Mouse (Mus musculus): ENCODE measurements at regions not wholly inside any gene's neighbourhood (a gene's known extent, or its start where the extent isn't known, plus 50 kb on each side); places are given as distances from the start of the nearest gene placed in this dataset.
"Not testable (repeated sequence)": the region's sequence is repeated elsewhere in the genome, so short reads cannot be mapped to it uniquely, and the experiment has no call there.

GRCm38 (mm10) chrX:50625336-50625735 lies 197.0 kb upstream of the Olfr1324 start:
- H3K27me3 ChIP-seq (ENCODE audit: control insufficient read depth, insufficient read depth, low read length) = no peaks in the 10 kb centered on the region
- no peak overlapping the region for H3K27ac ChIP-seq (ENCODE audit: low read depth, low read length)
- H3K9ac ChIP-seq (ENCODE audit: low read length) = no peak overlapping the region
- ATAC-seq (replicated peaks; ENCODE audit: low FRiP score) (no peak), DNase-seq (ENCODE audit: low spot score) (no peak)
- H3K4me1 ChIP-seq (replicated peaks; ENCODE audit: control insufficient read depth, insufficient read depth, low read length) = no peaks in the 10 kb centered on the region
- no peak overlapping the region for H3K4me2 ChIP-seq (ENCODE audit: low read depth, low read length, severe bottlenecking)
- no peak overlapping the region for H3K4me3 ChIP-seq (ENCODE audit: low read depth, low read length)
- WGBS = 91% methylated on average over 6 of the region's 6 CpGs
- no peaks in the 10 kb centered on the region for H3K9me3 ChIP-seq (ENCODE audit: control insufficient read depth, low read length)
- no peaks in the 10 kb centered on the region for H3K36me3 ChIP-seq (ENCODE audit: control insufficient read depth, insufficient read depth, low read length)

- H3K4me2 ChIP-seq (ENCODE audit: low read depth, low read length, severe bottlenecking) = no peak overlapping the region
- WGBS = 66% methylated on average over 19 of the region's 19 CpGs
- H3K4me1 ChIP-seq (replicated peaks; ENCODE audit: control insufficient read depth, insufficient read depth, low read length) = no peaks in the 10 kb centered on the region
- H3K4me3 ChIP-seq (ENCODE audit: low read depth, low read length) = peak overlapping the region; percentile 11; the same call in 1 of the 2 replicates
- H3K9ac ChIP-seq (ENCODE audit: low read length) = no peak overlapping the region
- H3K27me3 ChIP-seq (ENCODE audit: control insufficient read depth, insufficient read depth, low read length) = no peaks in the 10 kb centered on the region
- H3K9me3 ChIP-seq (ENCODE audit: control insufficient read depth, low read length) = no peaks in the 10 kb centered on the region
- DNase-seq (ENCODE audit: low spot score) (peak; percentile 65), ATAC-seq (replicated peaks; ENCODE audit: low FRiP score) (no peak)
- H3K27ac ChIP-seq (ENCODE audit: low read depth, low read length) = no peak overlapping the region
- no peaks in the 10 kb centered on the region for H3K36me3 ChIP-seq (ENCODE audit: control insufficient read depth, insufficient read depth, low read length)
Measured at GRCm38 (mm10) chrX:50622984-50623455, 194.7 kb upstream of the Olfr1324 start.

GRCm38 (mm10) chrX:50620909-50621308 lies 192.6 kb upstream of the Olfr1324 start:
- Histone ChIP-seq H3K4me3 (ENCODE audit: low read depth, low read length) (no peak overlapping the region), H3K4me2 (ENCODE audit: low read depth, low read length, severe bottlenecking) (no peak overlapping the region), H3K9me3 (ENCODE audit: control insufficient read depth, low read length) (no peaks in the 10 kb centered on the region), H3K27me3 (ENCODE audit: control insufficient read depth, insufficient read depth, low read length) (no peaks in the 10 kb centered on the region), H3K36me3 (ENCODE audit: control insufficient read depth, insufficient read depth, low read length) (no peaks in the 10 kb centered on the region), H3K27ac (ENCODE audit: low read depth, low read length) (no peak overlapping the region), H3K9ac (ENCODE audit: low read length) (no peak overlapping the region), H3K4me1 (replicated peaks; ENCODE audit: control insufficient read depth, insufficient read depth, low read length) (no peaks in the 10 kb centered on the region)
- DNase-seq (ENCODE audit: low spot score) (no peak), ATAC-seq (replicated peaks; ENCODE audit: low FRiP score) (no peak)
- 74% methylated on average over 8 of the region's 8 CpGs for WGBS

- no peak overlapping the region for H3K4me2 ChIP-seq (ENCODE audit: low read depth, low read length, severe bottlenecking)
- H3K27ac ChIP-seq (ENCODE audit: low read depth, low read length) = no peak overlapping the region
- no peak overlapping the region for H3K9ac ChIP-seq (ENCODE audit: low read length)
- no peaks in the 10 kb centered on the region for H3K36me3 ChIP-seq (ENCODE audit: control insufficient read depth, insufficient read depth, low read length)
- no peaks in the 10 kb centered on the region for H3K9me3 ChIP-seq (ENCODE audit: control insufficient read depth, low read length)
- H3K4me1 ChIP-seq (replicated peaks; ENCODE audit: control insufficient read depth, insufficient read depth, low read length) = no peaks in the 10 kb centered on the region
- H3K27me3 ChIP-seq (ENCODE audit: control insufficient read depth, insufficient read depth, low read length) = no peaks in the 10 kb centered on the region
- ATAC-seq (replicated peaks; ENCODE audit: low FRiP score) (no peak; the same call in 1 of the 2 replicates), DNase-seq (ENCODE audit: low spot score) (peak; percentile 74)
- H3K4me3 ChIP-seq (ENCODE audit: low read depth, low read length) = no peak overlapping the region
- 59% methylated on average over 9 of the region's 9 CpGs for WGBS
Measured at GRCm38 (mm10) chrX:50619919-50620318, 191.6 kb upstream of the Olfr1324 start.

GRCm38 (mm10) chrX:50618936-50619335 lies 190.6 kb upstream of the Olfr1324 start:
- no peaks in the 10 kb centered on the region for H3K4me1 ChIP-seq (replicated peaks; ENCODE audit: control insufficient read depth, insufficient read depth, low read length)
- ATAC-seq (replicated peaks; ENCODE audit: low FRiP score) (no peak), DNase-seq (ENCODE audit: low spot score) (no peak)
- H3K36me3 ChIP-seq (ENCODE audit: control insufficient read depth, insufficient read depth, low read length) = no peaks in the 10 kb centered on the region
- 88% methylated on average over 4 of the region's 4 CpGs for WGBS
- H3K4me3 ChIP-seq (ENCODE audit: low read depth, low read length) = no peak overlapping the region
- no peaks in the 10 kb centered on the region for H3K9me3 ChIP-seq (ENCODE audit: control insufficient read depth, low read length)
- no peaks in the 10 kb centered on the region for H3K27me3 ChIP-seq (ENCODE audit: control insufficient read depth, insufficient read depth, low read length)
- no peak overlapping the region for H3K9ac ChIP-seq (ENCODE audit: low read length)
- no peak overlapping the region for H3K27ac ChIP-seq (ENCODE audit: low read depth, low read length)
- H3K4me2 ChIP-seq (ENCODE audit: low read depth, low read length, severe bottlenecking) = no peak overlapping the region

- WGBS = 68% methylated on average over 8 of the region's 8 CpGs
Measured at GRCm38 (mm10) chrX:50616920-50617319, 188.6 kb upstream of the Olfr1324 start.

GRCm38 (mm10) chrX:50614874-50615273 lies 186.6 kb upstream of the Olfr1324 start:
- H3K4me1 ChIP-seq (replicated peaks; ENCODE audit: control insufficient read depth, insufficient read depth, low read length); ATAC-seq (replicated peaks; ENCODE audit: low FRiP score); H3K27ac ChIP-seq (ENCODE audit: low read depth, low read length); H3K4me3 ChIP-seq (ENCODE audit: low read depth, low read length); H3K36me3 ChIP-seq (ENCODE audit: control insufficient read depth, insufficient read depth, low read length); H3K27me3 ChIP-seq (ENCODE audit: control insufficient read depth, insufficient read depth, low read length); H3K9me3 ChIP-seq (ENCODE audit: control insufficient read depth, low read length); H3K9ac ChIP-seq (ENCODE audit: low read length): not testable (repeated sequence)
- peak overlapping the region; percentile 8; the same call in 1 of the 2 replicates for H3K4me2 ChIP-seq (ENCODE audit: low read depth, low read length, severe bottlenecking)
- 52% methylated on average over 3 of the region's 3 CpGs for WGBS
- peak; percentile 64 for DNase-seq (ENCODE audit: low spot score)

More at GRCm38 (mm10) chrX:50616920-50617319, 188.6 kb upstream of the Olfr1324 start:
- H3K4me1 ChIP-seq (replicated peaks; ENCODE audit: control insufficient read depth, insufficient read depth, low read length); H3K9me3 ChIP-seq (ENCODE audit: control insufficient read depth, low read length); H3K27ac ChIP-seq (ENCODE audit: low read depth, low read length); ATAC-seq (replicated peaks; ENCODE audit: low FRiP score); H3K36me3 ChIP-seq (ENCODE audit: control insufficient read depth, insufficient read depth, low read length); H3K4me3 ChIP-seq (ENCODE audit: low read depth, low read length); H3K9ac ChIP-seq (ENCODE audit: low read length); H3K27me3 ChIP-seq (ENCODE audit: control insufficient read depth, insufficient read depth, low read length); H3K4me2 ChIP-seq (ENCODE audit: low read depth, low read length, severe bottlenecking); DNase-seq (ENCODE audit: low spot score): not testable (repeated sequence)

GRCm38 (mm10) chrX:50614367-50614766 lies 186.1 kb upstream of the Olfr1324 start:
- not testable (repeated sequence) for H3K36me3 ChIP-seq (ENCODE audit: control insufficient read depth, insufficient read depth, low read length); H3K4me1 ChIP-seq (replicated peaks; ENCODE audit: control insufficient read depth, insufficient read depth, low read length); H3K9me3 ChIP-seq (ENCODE audit: control insufficient read depth, low read length); H3K27me3 ChIP-seq (ENCODE audit: control insufficient read depth, insufficient read depth, low read length); H3K4me3 ChIP-seq (ENCODE audit: low read depth, low read length); H3K9ac ChIP-seq (ENCODE audit: low read length); H3K27ac ChIP-seq (ENCODE audit: low read depth, low read length); ATAC-seq (replicated peaks; ENCODE audit: low FRiP score)
- 68% methylated on average over 6 of the region's 6 CpGs for WGBS
- H3K4me2 ChIP-seq (ENCODE audit: low read depth, low read length, severe bottlenecking) = peak overlapping the region; percentile 8; the same call in 1 of the 2 replicates
- peak; percentile 56 for DNase-seq (ENCODE audit: low spot score)

Measured in forebrain, embryonic 11.5 days (tissue).